Mouse (Mus musculus): Measurements from ENCODE around the gene Ntm. TPM values are rescaled to one million over a fixed set of nuclear protein-coding genes. Genes with fewer than 3 reads are reported as not detected.
A peak's percentile ranks its signal among the peaks of the same experiment; 100 is the strongest.

The Ntm gene
- polyA plus RNA-seq, 1 experiment from 2014 or later: 61.4 TPM

- peaks cover 28% of the 10 kb centered on the region for H3K4me1 ChIP-seq
- H3K36me3 ChIP-seq (ENCODE audit: poor library complexity, severe bottlenecking): no peaks in the 10 kb centered on the region
- no peak overlapping the region for H3K4me2 ChIP-seq
- H3K27me3 ChIP-seq: no peaks in the 10 kb centered on the region
- 84% methylated on average over 7 of the region's 7 CpGs for WGBS
- ATAC-seq: no peak
- no peak overlapping the region for H3K9ac ChIP-seq
- no peaks in the 10 kb centered on the region for H3K9me3 ChIP-seq (replicated peaks)
- H3K27ac ChIP-seq: no peak overlapping the region
- no peak overlapping the region for H3K4me3 ChIP-seq
Observed at GRCm38 (mm10) chr9:29217951-29218350, 745.0 kb downstream of the Ntm start.

- H3K36me3 ChIP-seq (ENCODE audit: poor library complexity, severe bottlenecking): no peaks in the 10 kb centered on the region
- no peaks in the 10 kb centered on the region for H3K27me3 ChIP-seq
- ATAC-seq: peak; percentile 61; the same call in 1 of the 2 replicates
- H3K9me3 ChIP-seq (replicated peaks): no peaks in the 10 kb centered on the region
- 33% methylated on average over 8 of the region's 8 CpGs for WGBS
- no peak overlapping the region for H3K9ac ChIP-seq
- H3K4me1 ChIP-seq: peaks cover 23% of the 10 kb centered on the region
- no peak overlapping the region for H3K27ac ChIP-seq
- no peak overlapping the region for H3K4me3 ChIP-seq
- H3K4me2 ChIP-seq: no peak overlapping the region
Observed at GRCm38 (mm10) chr9:29216528-29216927, 746.4 kb downstream of the Ntm start.

GRCm38 (mm10) chr9:29215796-29216195 is 747.1 kb downstream of the Ntm start:
- 82% methylated on average over 2 of the region's 2 CpGs for WGBS
- no peak overlapping the region for H3K4me2 ChIP-seq
- no peak overlapping the region for H3K9ac ChIP-seq
- ATAC-seq: no peak
- peaks cover 16% of the 10 kb centered on the region for H3K4me1 ChIP-seq
- no peak overlapping the region for H3K27ac ChIP-seq
- H3K27me3 ChIP-seq: no peaks in the 10 kb centered on the region
- H3K9me3 ChIP-seq (replicated peaks): no peaks in the 10 kb centered on the region
- H3K4me3 ChIP-seq: no peak overlapping the region
- no peaks in the 10 kb centered on the region for H3K36me3 ChIP-seq (ENCODE audit: poor library complexity, severe bottlenecking)

- ATAC-seq: no peak
- Histone ChIP-seq H3K27me3 (no peaks in the 10 kb centered on the region), H3K36me3 (ENCODE audit: poor library complexity, severe bottlenecking) (no peaks in the 10 kb centered on the region), H3K27ac (no peak overlapping the region), H3K9me3 (replicated peaks) (no peaks in the 10 kb centered on the region), H3K4me1 (peaks cover 10% of the 10 kb centered on the region), H3K4me2 (no peak overlapping the region), H3K9ac (no peak overlapping the region), H3K4me3 (no peak overlapping the region)
- WGBS: 62% methylated on average over 1 of the region's 1 CpGs
Observed at GRCm38 (mm10) chr9:29215241-29215640, 747.7 kb downstream of the Ntm start.

- no peak overlapping the region for H3K9ac ChIP-seq
- no peak overlapping the region for H3K4me2 ChIP-seq
- H3K27ac ChIP-seq: no peak overlapping the region
- H3K27me3 ChIP-seq: no peaks in the 10 kb centered on the region
- no peak for ATAC-seq
- peaks cover 26% of the 10 kb centered on the region for H3K4me1 ChIP-seq
- no peaks in the 10 kb centered on the region for H3K9me3 ChIP-seq (replicated peaks)
- no peak overlapping the region for H3K4me3 ChIP-seq
- WGBS: 79% methylated on average over 2 of the region's 2 CpGs
- no peaks in the 10 kb centered on the region for H3K36me3 ChIP-seq (ENCODE audit: poor library complexity, severe bottlenecking)
Observed at GRCm38 (mm10) chr9:29209243-29209642, 753.7 kb downstream of the Ntm start.

- Histone ChIP-seq H3K9me3 (replicated peaks) (no peaks in the 10 kb centered on the region), H3K27me3 (no peaks in the 10 kb centered on the region), H3K9ac (no peak overlapping the region), H3K4me3 (no peak overlapping the region), H3K36me3 (ENCODE audit: poor library complexity, severe bottlenecking) (no peaks in the 10 kb centered on the region), H3K4me2 (no peak overlapping the region), H3K4me1 (peaks cover 26% of the 10 kb centered on the region), H3K27ac (0 out of 2 replicates have a peak overlapping the region, but pooled peaks have one; percentile 8)
- WGBS: 80% methylated on average over 5 of the region's 5 CpGs
- ATAC-seq: no peak
Observed at GRCm38 (mm10) chr9:29208142-29208541, 754.8 kb downstream of the Ntm start.

- H3K27me3 ChIP-seq: no peaks in the 10 kb centered on the region
- H3K9me3 ChIP-seq (replicated peaks): no peaks in the 10 kb centered on the region
- ATAC-seq: no peak
- no peak overlapping the region for H3K4me2 ChIP-seq
- no peak overlapping the region for H3K27ac ChIP-seq
- no peaks in the 10 kb centered on the region for H3K36me3 ChIP-seq (ENCODE audit: poor library complexity, severe bottlenecking)
- H3K4me3 ChIP-seq: no peak overlapping the region
- 46% methylated on average over 4 of the region's 4 CpGs for WGBS
- H3K4me1 ChIP-seq: peaks cover 42% of the 10 kb centered on the region
- H3K9ac ChIP-seq: no peak overlapping the region
Observed at GRCm38 (mm10) chr9:29205680-29206079, 757.3 kb downstream of the Ntm start.

- Histone ChIP-seq H3K9me3 (replicated peaks) (no peaks in the 10 kb centered on the region), H3K4me1 (peaks cover 30% of the 10 kb centered on the region), H3K36me3 (ENCODE audit: poor library complexity, severe bottlenecking) (no peaks in the 10 kb centered on the region), H3K4me3 (no peak overlapping the region), H3K27ac (no peak overlapping the region), H3K9ac (no peak overlapping the region), H3K4me2 (no peak overlapping the region), H3K27me3 (no peaks in the 10 kb centered on the region)
- ATAC-seq: 0 out of 2 replicates have a peak, but pooled peaks have one; percentile 27
- 22% methylated on average over 2 of the region's 2 CpGs for WGBS
Observed at GRCm38 (mm10) chr9:29202196-29202595, 760.7 kb downstream of the Ntm start.

GRCm38 (mm10) chr9:29201163-29202053 is 761.5 kb downstream of the Ntm start:
- 56% methylated on average over 14 of the region's 14 CpGs for WGBS
- Histone ChIP-seq H3K27ac (peak overlapping the region; percentile 40; the same call in 1 of the 2 replicates), H3K36me3 (ENCODE audit: poor library complexity, severe bottlenecking) (no peaks in the 10 kb centered on the region), H3K9ac (no peak overlapping the region), H3K4me1 (peaks cover 35% of the 10 kb centered on the region), H3K27me3 (no peaks in the 10 kb centered on the region), H3K4me3 (no peak overlapping the region), H3K9me3 (replicated peaks) (no peaks in the 10 kb centered on the region), H3K4me2 (no peak overlapping the region)
- peak; percentile 88 for ATAC-seq

GRCm38 (mm10) chr9:29197046-29197445 is 765.9 kb downstream of the Ntm start:
- Histone ChIP-seq H3K9ac (no peak overlapping the region), H3K27me3 (no peaks in the 10 kb centered on the region), H3K36me3 (ENCODE audit: poor library complexity, severe bottlenecking) (no peaks in the 10 kb centered on the region), H3K9me3 (replicated peaks) (no peaks in the 10 kb centered on the region), H3K4me3 (no peak overlapping the region), H3K27ac (no peak overlapping the region), H3K4me2 (no peak overlapping the region), H3K4me1 (peaks cover 19% of the 10 kb centered on the region)
- ATAC-seq: no peak
- WGBS: 57% methylated on average over 3 of the region's 3 CpGs

GRCm38 (mm10) chr9:29194265-29194664 is 768.7 kb downstream of the Ntm start:
- H3K27me3 ChIP-seq: no peaks in the 10 kb centered on the region; the same call in 1 of the 2 replicates
- H3K4me3 ChIP-seq: no peak overlapping the region
- H3K4me2 ChIP-seq: no peak overlapping the region
- H3K9ac ChIP-seq: no peak overlapping the region
- no peak for ATAC-seq
- peaks cover 8% of the 10 kb centered on the region; the same call in 1 of the 2 replicates for H3K4me1 ChIP-seq
- 74% methylated on average over 2 of the region's 2 CpGs for WGBS
- H3K36me3 ChIP-seq (ENCODE audit: poor library complexity, severe bottlenecking): no peaks in the 10 kb centered on the region
- H3K27ac ChIP-seq: no peak overlapping the region
- no peaks in the 10 kb centered on the region for H3K9me3 ChIP-seq (replicated peaks)

- WGBS: 96% methylated on average over 5 of the region's 5 CpGs
- no peak overlapping the region for H3K4me3 ChIP-seq
Observed at GRCm38 (mm10) chr9:29183011-29183410, 779.9 kb downstream of the Ntm start.

More at GRCm38 (mm10) chr9:29183011-29183410, 779.9 kb downstream of the Ntm start:
- Histone ChIP-seq H3K4me1 (no peaks in the 10 kb centered on the region), H3K36me3 (ENCODE audit: poor library complexity, severe bottlenecking) (no peaks in the 10 kb centered on the region), H3K9me3 (replicated peaks) (no peaks in the 10 kb centered on the region), H3K27me3 (no peaks in the 10 kb centered on the region), H3K27ac (no peak overlapping the region), H3K4me2 (no peak overlapping the region), H3K9ac (no peak overlapping the region)
- ATAC-seq: no peak
